Mouse (Mus musculus): ENCODE data around the gene Rdh5.

DNA sequence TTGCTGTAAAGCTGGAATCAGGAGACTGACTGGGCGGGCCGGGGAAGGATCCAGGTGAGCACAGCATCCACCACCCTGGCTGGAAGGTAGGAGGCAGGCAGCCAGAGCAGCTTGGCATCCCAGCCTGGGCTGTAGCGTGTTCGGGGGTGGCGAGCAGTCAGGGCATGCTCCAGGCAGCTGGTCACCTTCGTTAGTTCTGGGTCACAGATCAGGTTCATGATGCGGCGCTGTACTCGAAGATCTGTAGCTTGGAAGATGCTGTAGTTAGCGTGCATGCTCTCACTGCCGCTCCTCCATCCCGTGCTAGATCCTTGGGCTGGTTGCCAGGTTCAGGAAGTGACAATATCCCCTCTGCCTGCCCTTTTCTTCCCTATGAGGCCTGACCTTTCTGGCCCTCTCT lies 9.0 kb downstream of the Rdh5 start:
- TF ChIP-seq CTCF (IDR thresholded peaks at IDR 0.05; ENCODE audit: low read depth) (no peak), EP300 (IDR thresholded peaks at IDR 0.05; ENCODE audit: low read depth) (no peak)
